Mouse (Mus musculus) erythroblast, embryonic 14.5 days (primary cell): ENCODE data around the gene Bloc1s3.

Experiments
- GATA1 ChIP-seq: IDR thresholded peaks from 2 replicates; pipeline ENCODE4 v1.6.1; 2012; ENCODE audit warnings: low read length, inconsistent platforms, mixed read lengths
- TAL1 ChIP-seq: IDR thresholded peaks from 3 replicates; pipeline ENCODE4 v1.6.1; 2012; ENCODE audit warnings: low read length, inconsistent platforms, mixed read lengths

DNA sequence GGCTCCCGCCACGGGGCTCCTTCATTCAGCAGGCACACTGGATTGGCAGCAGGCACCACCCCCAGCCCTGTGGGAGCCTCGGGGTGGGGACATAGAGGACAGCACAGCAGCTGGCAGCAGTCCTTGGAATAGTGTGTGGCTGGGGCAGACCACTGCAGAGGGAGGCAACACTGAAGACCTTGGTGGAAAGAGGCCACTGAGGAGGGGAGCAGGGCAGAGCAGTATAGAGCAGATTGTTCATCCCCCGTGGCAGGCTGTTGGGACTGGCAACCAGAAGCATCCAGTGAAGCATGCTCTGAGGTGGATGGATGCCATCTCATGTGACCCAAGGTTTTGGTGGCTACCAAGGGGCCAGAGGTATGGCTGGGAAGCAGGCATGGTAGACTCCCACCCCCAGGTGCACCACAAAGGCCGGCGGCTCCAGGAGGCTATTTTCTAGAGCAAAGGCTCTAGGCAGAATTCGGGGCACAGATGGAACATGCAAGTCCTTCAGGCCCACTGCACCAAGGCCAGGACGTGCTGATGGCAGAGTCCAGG, 34.1 kb upstream of the Bloc1s3 start:
- no peak for TF ChIP-seq GATA1
- no peak for TF ChIP-seq TAL1
